Mouse (Mus musculus): ENCODE results near the gene Sprtn. TPM values are rescaled to one million over a fixed set of nuclear protein-coding genes. Genes with fewer than 3 reads are reported as not detected.

The Sprtn gene
- polyA plus RNA-seq, 1 experiment from 2014 or later, result 7.1 TPM

DNA sequence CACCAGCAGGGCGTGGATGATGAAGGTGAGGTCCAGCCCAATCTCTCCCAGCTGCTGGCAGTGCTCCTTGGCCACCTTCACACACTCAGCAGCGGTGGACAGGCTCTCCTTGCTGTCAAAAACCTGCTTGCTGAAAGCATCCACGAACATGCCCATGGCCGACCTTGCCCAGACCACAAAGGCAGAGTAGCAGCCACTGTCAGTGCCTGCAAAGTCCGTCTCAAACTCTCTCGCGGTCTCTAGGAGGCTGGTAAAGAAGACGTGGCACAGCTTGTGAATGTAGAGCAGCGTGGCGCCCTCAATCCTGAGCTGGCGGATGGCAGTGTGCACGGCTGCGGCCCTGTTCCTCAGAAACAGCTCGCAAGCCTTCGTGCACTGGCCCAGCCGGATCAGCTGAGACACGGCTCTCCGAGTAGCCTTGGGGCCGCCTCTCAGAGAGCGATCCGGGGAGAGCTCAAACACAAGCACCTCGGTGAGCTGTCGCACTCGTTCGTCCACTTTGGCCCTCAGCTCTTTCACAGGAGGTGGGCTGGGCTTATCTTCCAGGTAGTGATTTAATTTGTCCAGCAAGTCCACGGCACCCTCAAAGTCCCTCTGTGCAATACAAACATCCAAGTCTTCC is 1.6 kb upstream of the Sprtn start:
- Histone ChIP-seq H3K9ac (ENCODE audit: low read depth, low read length) (peak overlapping the region; percentile 88), H3K4me3 (ENCODE audit: low read depth, low read length) (peak overlapping the region; percentile 99), H3K4me2 (peak overlapping the region; percentile 100), H3K9me3 (replicated peaks; ENCODE audit: control insufficient read depth, low read length) (no peaks in the 10 kb centered on the region), H3K27ac (ENCODE audit: low read depth, low read length) (no peak overlapping the region), H3K36me3 (ENCODE audit: control insufficient read depth, insufficient read depth, low read length) (peaks cover 10% of the 10 kb centered on the region), H3K27me3 (ENCODE audit: control insufficient read depth, insufficient read depth, low read length) (no peaks in the 10 kb centered on the region), H3K4me1 (ENCODE audit: control insufficient read depth, insufficient read depth, low read length) (peaks cover 19% of the 10 kb centered on the region)
- 84% methylated on average over 26 of the region's 26 CpGs for WGBS (ENCODE audit: insufficient replicate concordance)
- no peak for ATAC-seq (replicated peaks; ENCODE audit: insufficient number of reproducible peaks, low FRiP score, low TSS enrichment)

DNA sequence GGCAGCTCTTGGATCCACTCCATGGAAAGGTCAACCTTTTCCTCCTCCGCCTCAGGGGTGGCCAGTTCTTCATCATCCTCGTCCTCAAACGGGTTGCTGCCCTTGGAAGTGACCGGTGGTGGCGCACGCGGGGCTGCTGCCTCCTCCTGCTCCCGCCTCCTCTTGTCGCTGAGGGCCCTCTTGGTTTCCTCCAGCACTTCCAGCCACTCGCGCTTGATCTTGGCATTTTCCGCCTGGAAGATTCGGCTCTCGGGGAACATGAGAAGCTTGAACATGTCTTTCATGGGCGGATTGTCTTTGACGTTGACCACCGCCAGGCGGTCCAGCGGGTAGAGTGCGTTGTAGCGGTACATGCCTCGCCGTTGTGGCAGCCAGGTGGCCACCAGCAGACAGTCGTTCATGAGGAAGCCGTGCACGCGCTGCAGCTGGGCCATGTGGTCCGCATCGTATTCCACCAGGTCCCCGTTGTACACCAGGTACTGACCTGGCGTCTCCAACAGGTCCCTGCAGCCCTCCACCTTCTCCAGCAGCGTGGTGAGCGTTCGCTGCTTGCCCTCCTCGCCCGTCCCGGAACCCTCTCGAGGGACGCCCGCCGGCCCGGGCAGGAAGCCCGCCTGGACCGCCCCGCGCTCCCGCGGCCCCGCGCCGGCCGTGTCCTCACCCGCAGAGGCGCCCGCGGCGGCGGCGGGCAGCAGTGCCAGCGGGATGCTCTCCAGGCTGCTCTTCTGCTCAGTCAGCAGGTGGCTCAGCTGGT is 877 bp upstream of the Sprtn start:
- Histone ChIP-seq H3K4me1 (ENCODE audit: control insufficient read depth, insufficient read depth, low read length) (peaks cover 19% of the 10 kb centered on the region), H3K4me2 (peak overlapping the region; percentile 100), H3K27me3 (ENCODE audit: control insufficient read depth, insufficient read depth, low read length) (no peaks in the 10 kb centered on the region), H3K9ac (ENCODE audit: low read depth, low read length) (peak overlapping the region; percentile 88), H3K9me3 (replicated peaks; ENCODE audit: control insufficient read depth, low read length) (no peaks in the 10 kb centered on the region), H3K27ac (ENCODE audit: low read depth, low read length) (peak overlapping the region; percentile 72), H3K36me3 (ENCODE audit: control insufficient read depth, insufficient read depth, low read length) (peaks cover 12% of the 10 kb centered on the region), H3K4me3 (ENCODE audit: low read depth, low read length) (peak overlapping the region; percentile 99)
- WGBS (ENCODE audit: insufficient replicate concordance), result 1% methylated on average over 60 of the region's 60 CpGs
- ATAC-seq (replicated peaks; ENCODE audit: insufficient number of reproducible peaks, low FRiP score, low TSS enrichment), result peak; percentile 24; the same call in 1 of the 2 replicates

DNA sequence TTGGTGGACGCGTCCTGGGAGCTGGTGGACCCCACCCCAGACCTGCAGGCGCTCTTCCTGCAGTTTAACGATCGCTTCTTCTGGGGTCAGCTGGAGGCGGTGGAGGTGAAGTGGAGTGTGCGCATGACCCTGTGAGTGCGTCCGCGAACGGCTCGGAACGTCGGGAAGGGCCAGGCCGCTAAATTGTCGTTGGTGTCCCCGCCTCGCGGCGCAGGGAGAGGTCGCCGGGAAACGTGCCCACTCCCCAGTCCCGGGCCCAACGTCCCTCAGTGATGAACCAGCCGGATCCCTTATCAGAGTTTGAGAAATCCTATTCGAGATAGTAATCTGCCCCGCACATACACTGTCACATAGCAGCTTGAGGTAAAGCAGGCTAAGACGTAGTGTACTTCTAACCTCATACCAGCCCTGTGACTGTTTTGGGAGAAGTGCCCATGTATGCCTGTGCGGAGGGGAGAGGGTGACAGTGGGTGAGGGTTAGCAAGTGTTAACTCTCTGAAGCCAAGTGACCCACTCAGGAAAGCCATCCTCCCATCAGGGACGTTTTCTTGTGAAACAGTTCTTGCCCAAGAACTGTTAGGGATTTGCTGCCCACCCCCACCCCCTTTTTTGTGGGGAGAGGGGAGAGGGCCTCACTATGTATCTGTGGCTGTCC is 692 bp downstream of the Sprtn start:
- Histone ChIP-seq H3K9ac (ENCODE audit: low read depth, low read length) (peak overlapping the region; percentile 88), H3K4me1 (ENCODE audit: control insufficient read depth, insufficient read depth, low read length) (peaks cover 19% of the 10 kb centered on the region), H3K36me3 (ENCODE audit: control insufficient read depth, insufficient read depth, low read length) (peaks cover 24% of the 10 kb centered on the region), H3K4me3 (ENCODE audit: low read depth, low read length) (peak overlapping the region; percentile 99), H3K27ac (ENCODE audit: low read depth, low read length) (peak overlapping the region; percentile 75; the same call in 1 of the 2 replicates), H3K9me3 (replicated peaks; ENCODE audit: control insufficient read depth, low read length) (no peaks in the 10 kb centered on the region), H3K27me3 (ENCODE audit: control insufficient read depth, insufficient read depth, low read length) (no peaks in the 10 kb centered on the region), H3K4me2 (peak overlapping the region; percentile 100)
- no peak; the same call in 1 of the 2 replicates for ATAC-seq (replicated peaks; ENCODE audit: insufficient number of reproducible peaks, low FRiP score, low TSS enrichment)
- 4% methylated on average over 31 of the region's 31 CpGs for WGBS (ENCODE audit: insufficient replicate concordance)

DNA sequence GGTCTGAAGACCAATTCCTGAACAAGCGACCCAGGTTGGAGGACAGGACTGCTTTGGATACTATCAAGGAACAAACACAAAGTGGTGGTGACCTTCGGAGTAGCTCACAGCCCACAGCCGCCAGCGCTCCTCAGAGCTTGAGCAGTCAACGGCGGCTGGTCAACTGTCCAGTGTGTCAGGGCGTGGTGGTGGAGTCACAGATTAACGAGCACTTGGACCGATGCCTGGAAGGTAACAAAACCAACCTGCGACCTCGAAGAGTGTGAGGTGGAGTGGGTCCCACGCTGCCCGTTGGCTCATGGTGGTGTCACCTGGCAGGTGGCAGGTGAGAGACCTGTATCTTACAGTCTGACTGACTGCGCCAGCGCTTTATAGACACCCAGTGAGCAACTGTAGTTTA is 5.5 kb downstream of the Sprtn start:
- ATAC-seq (replicated peaks; ENCODE audit: insufficient number of reproducible peaks, low FRiP score, low TSS enrichment), result no peak
- no peak overlapping the region for H3K27ac ChIP-seq (ENCODE audit: low read depth, low read length)
- H3K9ac ChIP-seq (ENCODE audit: low read depth, low read length), result no peak overlapping the region
- H3K36me3 ChIP-seq (ENCODE audit: control insufficient read depth, insufficient read depth, low read length), result peaks cover 28% of the 10 kb centered on the region
- no peak overlapping the region for H3K4me2 ChIP-seq
- H3K9me3 ChIP-seq (replicated peaks; ENCODE audit: control insufficient read depth, low read length), result no peaks in the 10 kb centered on the region
- WGBS (ENCODE audit: insufficient replicate concordance), result 91% methylated on average over 15 of the region's 15 CpGs
- no peak overlapping the region for H3K4me3 ChIP-seq (ENCODE audit: low read depth, low read length)
- no peaks in the 10 kb centered on the region for H3K27me3 ChIP-seq (ENCODE audit: control insufficient read depth, insufficient read depth, low read length)
- H3K4me1 ChIP-seq (ENCODE audit: control insufficient read depth, insufficient read depth, low read length), result peaks cover 9% of the 10 kb centered on the region

DNA sequence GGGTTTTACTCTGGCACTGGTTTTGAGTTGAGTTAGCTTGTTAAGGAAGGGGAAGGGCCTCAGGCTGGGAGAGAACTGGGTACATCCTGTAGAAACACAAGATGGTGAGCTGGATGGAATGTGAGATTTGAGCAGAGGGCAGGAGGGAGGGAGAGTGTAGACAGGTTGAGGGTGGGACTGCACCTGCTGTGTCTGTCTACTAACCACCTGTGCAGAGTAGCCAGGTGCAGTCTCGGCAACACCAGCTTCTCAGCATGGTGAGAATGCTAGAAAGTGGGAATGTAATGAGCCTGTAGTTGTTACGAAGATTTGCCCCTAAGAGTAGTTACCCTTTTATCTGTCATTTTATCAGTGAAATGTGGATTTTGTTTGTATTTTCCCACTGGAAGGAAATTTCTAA is 7.8 kb downstream of the Sprtn start:
- no peak for ATAC-seq (replicated peaks; ENCODE audit: insufficient number of reproducible peaks, low FRiP score, low TSS enrichment)
- Histone ChIP-seq H3K4me2 (no peak overlapping the region), H3K4me1 (ENCODE audit: control insufficient read depth, insufficient read depth, low read length) (0 out of 2 replicates have a peak, but pooled peaks cover 3% of the 10 kb centered on the region), H3K27me3 (ENCODE audit: control insufficient read depth, insufficient read depth, low read length) (no peaks in the 10 kb centered on the region), H3K27ac (ENCODE audit: low read depth, low read length) (no peak overlapping the region), H3K9me3 (replicated peaks; ENCODE audit: control insufficient read depth, low read length) (no peaks in the 10 kb centered on the region), H3K9ac (ENCODE audit: low read depth, low read length) (no peak overlapping the region), H3K4me3 (ENCODE audit: low read depth, low read length) (no peak overlapping the region), H3K36me3 (ENCODE audit: control insufficient read depth, insufficient read depth, low read length) (peaks cover 31% of the 10 kb centered on the region)
- WGBS (ENCODE audit: insufficient replicate concordance), result 92% methylated on average over 2 of the region's 2 CpGs

DNA sequence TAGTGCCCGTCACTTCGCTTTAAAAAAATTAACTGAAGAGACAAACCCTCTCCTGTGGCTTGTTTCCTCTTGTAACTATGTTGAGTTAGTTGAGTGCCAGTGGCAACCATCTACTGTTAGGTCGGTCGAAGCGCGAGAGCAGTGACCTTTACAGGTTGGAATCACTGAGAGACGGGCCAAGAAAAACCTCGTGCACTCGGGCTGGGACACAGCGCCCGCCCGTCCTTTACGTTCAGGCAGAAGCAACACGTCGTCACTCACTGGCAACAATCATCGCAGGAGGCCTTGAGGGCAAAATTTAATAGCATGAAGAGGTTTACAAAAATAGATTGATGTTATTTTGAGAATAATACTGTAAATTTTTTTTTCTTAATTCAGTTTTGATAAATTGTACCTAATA is 12.2 kb downstream of the Sprtn start:
- H3K27ac ChIP-seq (ENCODE audit: low read depth, low read length), result no peak overlapping the region
- ATAC-seq (replicated peaks; ENCODE audit: insufficient number of reproducible peaks, low FRiP score, low TSS enrichment), result no peak
- 83% methylated on average over 16 of the region's 16 CpGs for WGBS (ENCODE audit: insufficient replicate concordance)

DNA sequence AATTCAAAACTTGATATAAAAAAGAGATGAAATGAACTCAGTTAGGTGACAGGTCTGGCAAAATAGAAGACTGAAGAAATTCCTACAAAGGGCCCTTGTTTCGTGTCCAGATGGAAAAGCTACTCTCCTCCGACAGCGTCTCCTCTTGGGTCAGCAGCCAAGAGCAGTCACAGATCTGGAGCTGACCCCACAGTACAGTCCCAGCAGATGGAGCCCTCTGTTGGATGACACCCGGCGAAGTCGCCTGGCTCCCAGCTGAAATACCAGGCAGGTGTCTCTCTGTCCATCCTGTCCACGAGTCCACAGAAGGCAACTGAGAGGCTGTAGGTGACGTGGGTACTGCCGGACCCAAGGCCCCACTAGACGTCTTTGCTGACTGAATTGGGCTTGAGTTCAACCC is 12.7 kb downstream of the Sprtn start:
- Histone ChIP-seq H3K9ac (ENCODE audit: low read depth, low read length) (no peak overlapping the region), H3K27ac (ENCODE audit: low read depth, low read length) (no peak overlapping the region), H3K36me3 (ENCODE audit: control insufficient read depth, insufficient read depth, low read length) (peaks cover 27% of the 10 kb centered on the region), H3K4me3 (ENCODE audit: low read depth, low read length) (no peak overlapping the region), H3K4me1 (ENCODE audit: control insufficient read depth, insufficient read depth, low read length) (0 out of 2 replicates have a peak, but pooled peaks cover 2% of the 10 kb centered on the region), H3K9me3 (replicated peaks; ENCODE audit: control insufficient read depth, low read length) (no peaks in the 10 kb centered on the region; the same call in 1 of the 2 replicates), H3K27me3 (ENCODE audit: control insufficient read depth, insufficient read depth, low read length) (no peaks in the 10 kb centered on the region), H3K4me2 (no peak overlapping the region)
- no peak for ATAC-seq (replicated peaks; ENCODE audit: insufficient number of reproducible peaks, low FRiP score, low TSS enrichment)
- WGBS (ENCODE audit: insufficient replicate concordance), result 74% methylated on average over 10 of the region's 10 CpGs

More for the DNA sequence above, 12.2 kb downstream of the Sprtn start:
- Histone ChIP-seq H3K9ac (ENCODE audit: low read depth, low read length) (no peak overlapping the region), H3K4me2 (no peak overlapping the region), H3K27me3 (ENCODE audit: control insufficient read depth, insufficient read depth, low read length) (no peaks in the 10 kb centered on the region), H3K4me1 (ENCODE audit: control insufficient read depth, insufficient read depth, low read length) (0 out of 2 replicates have a peak, but pooled peaks cover 3% of the 10 kb centered on the region), H3K4me3 (ENCODE audit: low read depth, low read length) (no peak overlapping the region), H3K9me3 (replicated peaks; ENCODE audit: control insufficient read depth, low read length) (no peaks in the 10 kb centered on the region; the same call in 1 of the 2 replicates), H3K36me3 (ENCODE audit: control insufficient read depth, insufficient read depth, low read length) (peaks cover 23% of the 10 kb centered on the region)

DNA sequence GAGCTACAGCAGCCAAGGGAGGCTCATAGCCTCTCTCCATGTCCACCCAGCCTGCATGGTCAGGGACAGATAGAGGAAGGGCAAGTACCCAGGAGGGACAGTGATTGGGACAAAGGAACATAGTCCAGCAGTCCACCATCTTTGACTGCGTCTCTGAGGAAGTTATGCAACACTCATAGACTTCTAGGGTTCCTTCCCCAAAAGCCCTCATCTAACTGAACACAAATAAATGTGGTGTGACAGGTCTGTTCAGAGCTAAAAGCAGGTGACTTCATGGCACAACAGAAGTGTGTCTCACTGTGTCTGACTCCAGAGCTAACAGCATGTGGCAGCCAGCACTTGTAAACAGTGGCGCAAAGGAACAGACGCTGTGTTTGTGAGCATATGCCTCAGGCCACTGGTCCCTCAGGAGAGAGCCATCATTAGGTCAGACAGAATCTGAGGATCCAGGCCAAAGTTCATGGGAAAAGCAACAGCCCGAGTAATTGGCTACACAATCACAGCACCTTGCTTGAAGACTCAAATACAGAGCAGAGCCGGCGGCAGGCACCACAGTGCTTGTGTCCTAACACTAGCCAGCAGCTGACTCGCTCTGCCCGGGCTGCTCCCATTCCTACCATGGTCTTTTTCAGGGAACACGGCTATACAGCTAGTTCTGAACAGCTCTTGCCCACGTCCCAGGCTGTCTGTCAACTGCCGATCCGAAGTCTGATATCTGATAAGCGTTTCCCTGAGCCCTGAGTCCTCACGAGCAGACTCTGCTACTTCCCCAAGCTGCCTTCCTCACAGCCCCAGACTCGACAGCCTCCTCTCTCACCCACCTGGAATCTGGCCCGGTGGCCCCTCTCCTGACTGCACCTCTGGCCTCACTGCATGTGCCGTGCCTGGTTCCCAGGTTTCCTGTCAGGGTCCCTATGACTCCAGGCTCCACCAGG is 14.5 kb downstream of the Sprtn start:
- Histone ChIP-seq H3K9me3 (replicated peaks; ENCODE audit: control insufficient read depth, low read length) (no peaks in the 10 kb centered on the region; the same call in 1 of the 2 replicates), H3K27ac (ENCODE audit: low read depth, low read length) (peak overlapping the region; percentile 15; the same call in 1 of the 2 replicates), H3K36me3 (ENCODE audit: control insufficient read depth, insufficient read depth, low read length) (peaks cover 27% of the 10 kb centered on the region), H3K27me3 (ENCODE audit: control insufficient read depth, insufficient read depth, low read length) (no peaks in the 10 kb centered on the region), H3K4me1 (ENCODE audit: control insufficient read depth, insufficient read depth, low read length) (peaks cover 15% of the 10 kb centered on the region), H3K4me3 (ENCODE audit: low read depth, low read length) (no peak overlapping the region), H3K4me2 (no peak overlapping the region), H3K9ac (ENCODE audit: low read depth, low read length) (no peak overlapping the region)
- 66% methylated on average over 17 of the region's 17 CpGs for WGBS (ENCODE audit: insufficient replicate concordance)
- no peak for ATAC-seq (replicated peaks; ENCODE audit: insufficient number of reproducible peaks, low FRiP score, low TSS enrichment)
